Mouse (Mus musculus) NIH3T3 (cell line): Measurements from ENCODE around the gene Nadk2.

ENCODE experiments used
- DNase-seq: peaks from one replicate; pipeline ENCODE4 v3.0.0-alpha.2; 2012; ENCODE audit warnings: low read depth

Nadk2 gene

DNA sequence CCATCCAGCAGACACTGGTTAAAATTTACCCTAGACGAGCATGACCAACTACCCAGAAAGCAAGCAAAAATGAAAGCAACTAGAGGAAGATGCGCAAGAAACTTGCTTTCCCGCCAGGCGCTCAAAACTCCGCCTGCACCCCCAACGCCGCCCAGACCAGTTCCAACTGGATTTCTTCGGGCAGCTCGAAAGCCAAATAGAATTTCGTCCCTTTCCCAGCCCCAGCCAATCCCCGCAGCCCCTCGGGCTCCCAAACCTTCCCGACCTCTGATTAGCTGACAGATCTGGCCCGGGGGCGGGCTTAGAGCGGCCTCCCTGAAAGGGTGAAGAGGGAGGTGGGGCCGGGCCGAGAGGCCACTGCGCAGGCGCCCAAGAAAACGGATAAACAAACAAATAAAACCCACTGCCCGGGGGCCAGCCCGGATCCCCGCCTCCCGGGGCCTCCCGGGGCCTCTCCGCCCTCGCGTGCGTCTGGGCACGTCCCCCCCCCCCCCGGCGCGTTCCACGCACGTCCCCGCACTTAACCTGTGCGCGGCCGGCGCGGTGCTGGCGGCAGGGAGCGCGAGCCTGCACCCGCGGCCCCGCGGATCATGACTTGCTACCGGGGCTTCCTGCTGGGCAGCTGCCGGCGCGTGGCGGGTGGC is at the start of gene Nadk2:
Gene Nadk2, plus strand, starts transcription at position 349 of the 644 bp plus-strand sequence.
- peak; percentile 100 for DNase-seq

DNA sequence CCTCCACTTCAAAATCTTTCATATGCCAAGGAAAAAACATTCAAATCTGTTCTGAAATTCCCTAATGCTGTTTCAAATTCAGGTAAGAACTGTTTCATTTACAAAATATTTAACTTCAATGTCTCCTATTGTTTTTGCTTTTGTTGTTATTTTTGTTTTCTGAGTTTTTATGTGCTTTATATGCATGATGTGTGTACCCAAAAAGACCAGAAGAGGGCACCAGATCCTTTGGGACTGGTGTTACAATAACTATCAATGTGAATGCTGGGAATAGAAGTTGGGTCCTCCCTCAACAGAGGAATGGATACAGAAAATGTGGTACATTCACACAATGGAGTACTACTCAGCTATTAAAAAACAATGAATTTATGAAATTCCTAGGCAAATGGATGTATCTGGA is 15.4 kb upstream of the Nadk2 start:
- peak; percentile 37 for DNase-seq

DNA sequence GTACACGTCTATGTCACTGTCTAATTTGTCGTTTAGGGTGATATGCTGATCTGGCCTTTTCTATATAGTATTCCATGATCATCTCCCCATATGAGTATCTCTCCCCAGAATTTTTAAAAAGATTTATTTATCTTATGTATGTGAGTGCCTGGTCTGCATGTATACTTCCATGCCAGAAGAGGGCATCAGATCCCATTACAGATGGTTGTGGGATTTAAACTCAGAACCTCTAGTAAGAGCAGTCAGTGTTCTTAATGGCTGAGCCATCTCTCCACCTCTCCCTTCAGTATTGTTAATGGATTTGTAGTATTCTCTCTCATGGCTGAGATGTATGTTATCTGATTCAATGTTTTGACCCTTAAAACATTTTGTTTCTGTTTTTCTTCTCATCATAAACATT is 11.2 kb upstream of the Nadk2 start:
- no peak for DNase-seq

DNA sequence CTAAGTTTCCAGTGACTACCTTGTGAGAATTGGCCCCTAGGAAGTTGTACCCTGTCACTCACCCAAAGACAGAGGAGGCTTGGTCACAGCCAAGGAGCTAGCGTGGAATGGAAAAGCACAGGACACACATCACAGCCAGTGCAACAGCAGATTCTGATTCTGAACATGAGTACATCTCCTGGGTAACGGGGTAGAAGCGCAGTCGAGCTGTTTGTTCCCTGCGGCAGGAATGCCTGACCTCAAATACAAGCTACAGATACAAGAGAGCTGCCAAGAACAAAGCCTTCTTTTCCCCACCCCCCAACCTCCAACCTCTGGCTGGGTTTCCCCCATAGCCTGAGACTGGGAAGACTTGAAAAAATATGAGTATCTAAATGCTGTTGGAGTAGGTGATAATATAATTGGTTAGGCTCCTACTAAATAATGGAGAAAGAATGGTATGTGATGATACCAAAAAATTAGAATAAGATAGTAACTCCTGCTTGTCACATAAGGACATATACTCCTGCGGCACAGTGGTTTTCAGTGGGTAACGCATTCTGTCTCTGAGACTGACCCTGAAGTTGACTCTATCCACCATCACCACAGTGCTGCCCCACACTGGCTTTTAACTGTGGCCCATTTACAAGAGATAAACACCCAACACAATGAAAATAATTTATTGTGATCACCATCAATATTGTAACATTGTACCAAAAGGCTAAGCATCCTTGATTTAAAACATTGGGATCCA is 9.7 kb upstream of the Nadk2 start:
- DNase-seq = no peak

DNA sequence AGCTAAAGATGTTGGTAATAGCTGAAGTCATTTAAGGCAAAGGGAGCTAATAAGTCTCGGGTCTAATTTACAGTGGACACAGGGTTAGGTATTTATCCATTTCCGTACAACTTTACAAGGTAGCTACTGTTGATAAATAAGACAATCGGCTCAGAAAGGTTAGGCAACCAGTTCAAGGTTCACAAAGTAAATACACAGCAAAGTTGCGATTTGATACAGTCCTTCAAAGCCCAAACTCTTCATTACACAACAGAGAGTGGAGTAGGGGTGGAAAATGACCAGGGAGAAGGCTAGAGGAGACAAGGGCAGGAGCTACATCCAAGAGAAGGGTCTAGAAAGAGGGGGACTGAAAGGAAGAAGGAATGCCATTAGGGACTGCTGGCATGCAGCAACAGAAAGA is 2.2 kb upstream of the Nadk2 start:
- DNase-seq = no peak

DNA sequence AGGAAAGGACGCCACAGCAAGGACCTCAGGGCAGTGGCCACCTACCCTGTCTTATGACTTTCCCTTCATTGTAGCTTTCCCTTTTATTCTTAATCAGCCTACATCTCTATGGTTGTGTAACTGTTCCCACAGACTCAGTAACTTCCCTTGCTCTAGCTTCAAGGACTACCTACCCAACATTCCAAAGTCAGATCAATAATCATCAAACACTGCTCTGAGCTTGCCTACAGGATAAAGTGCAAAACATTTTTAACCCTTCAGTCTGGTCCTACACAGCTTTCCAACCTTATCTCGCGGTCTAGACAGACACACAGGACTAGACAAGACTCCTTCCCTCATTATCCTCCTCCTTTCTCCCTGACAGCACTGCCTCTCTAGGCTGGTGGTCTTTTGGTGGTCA is 707 bp upstream of the Nadk2 start:
- peak; percentile 43 for DNase-seq

DNA sequence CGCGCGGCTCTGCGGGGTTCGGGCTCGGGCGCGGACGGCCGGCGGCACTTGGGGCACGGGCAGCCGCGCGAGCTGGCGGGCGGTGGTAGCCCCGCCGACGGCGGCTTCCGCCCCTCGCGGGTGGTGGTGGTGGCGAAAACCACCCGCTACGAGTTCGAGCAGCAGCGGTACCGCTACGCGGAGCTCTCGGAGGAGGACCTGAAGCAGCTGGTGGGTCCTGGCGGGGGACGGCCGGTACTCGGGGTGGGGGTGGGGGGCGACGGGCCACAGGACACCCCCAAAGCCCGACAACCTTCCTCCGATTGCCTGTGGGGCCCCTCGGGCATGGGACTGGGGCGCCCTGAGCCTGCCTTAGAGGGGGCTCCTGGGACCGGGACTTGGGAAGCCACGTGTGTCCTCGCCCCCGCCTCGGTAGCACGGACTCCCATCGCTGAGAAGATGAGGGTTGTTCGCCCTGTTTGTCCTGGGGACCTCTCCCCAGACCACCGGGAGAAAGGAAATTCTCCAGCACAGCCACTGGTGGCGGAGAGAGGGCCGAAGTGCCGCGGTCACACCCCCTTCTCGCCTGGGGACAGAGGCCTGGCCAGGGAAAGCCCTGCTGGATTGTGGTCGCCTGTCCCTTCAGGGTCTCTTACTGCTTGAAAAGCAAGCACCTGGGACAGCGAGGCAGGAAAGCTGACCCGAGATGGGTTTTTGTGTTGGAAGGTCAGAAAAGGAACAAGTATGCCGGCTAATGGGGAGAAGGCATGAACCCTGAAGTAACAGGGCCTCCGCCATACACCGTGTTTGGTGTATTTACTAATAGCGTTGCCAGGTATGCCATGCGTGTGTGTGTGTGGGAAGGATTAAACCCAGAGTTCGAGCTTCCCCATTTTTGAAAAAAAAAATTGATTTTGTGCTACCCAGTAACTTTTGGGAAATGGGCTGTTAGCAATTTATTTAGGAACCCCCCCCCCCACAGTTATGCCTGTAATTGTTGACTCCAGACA is 790 bp downstream of the Nadk2 start:
- peak; percentile 38 for DNase-seq

DNA sequence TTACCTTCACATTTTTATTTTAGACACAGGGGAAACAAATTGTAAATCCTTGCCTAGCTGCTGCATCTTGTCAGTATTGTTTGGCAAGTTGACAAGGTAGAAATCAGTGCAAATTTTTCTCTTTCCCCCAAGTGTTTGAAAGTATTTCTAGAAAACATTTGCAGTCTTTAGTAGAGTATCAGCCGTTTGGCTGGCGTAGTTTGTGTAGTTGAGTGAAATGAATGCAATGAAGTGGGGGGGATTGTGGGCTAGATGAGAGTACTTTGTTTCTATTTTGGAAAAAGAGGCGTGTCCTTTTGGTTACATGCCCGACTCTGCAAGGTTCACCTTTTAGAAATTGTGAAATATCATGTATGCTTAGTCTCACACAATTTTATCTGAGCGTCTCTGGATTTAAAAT is 1.6 kb downstream of the Nadk2 start:
- DNase-seq = peak; percentile 80

DNA sequence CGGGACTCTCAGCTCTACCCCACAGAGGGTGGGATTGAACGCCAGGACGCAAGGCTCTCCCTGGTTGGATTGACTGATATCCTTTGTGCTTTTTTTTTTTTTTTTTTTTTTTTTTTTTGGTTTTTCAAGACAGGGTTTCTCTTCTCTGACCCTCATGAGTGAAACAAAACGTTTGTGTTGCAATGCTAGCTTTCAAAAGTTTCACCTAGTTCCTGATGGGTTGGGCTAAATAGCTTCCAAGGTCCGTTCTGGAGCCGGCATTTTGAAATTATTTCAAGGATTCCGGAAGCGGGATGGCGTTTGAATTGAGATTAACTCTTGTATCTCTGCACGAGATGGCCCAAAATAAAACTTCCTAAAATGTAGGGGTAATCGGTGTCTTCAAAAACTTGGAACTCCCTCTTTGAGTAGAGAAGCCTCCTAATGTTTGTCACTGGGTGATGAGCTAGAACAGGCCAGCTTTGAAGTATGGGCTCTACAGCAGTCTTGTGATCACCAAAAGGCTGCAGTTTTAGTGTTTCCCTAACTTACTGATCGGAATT is 2.1 kb downstream of the Nadk2 start:
- DNase-seq = peak; percentile 12

DNA sequence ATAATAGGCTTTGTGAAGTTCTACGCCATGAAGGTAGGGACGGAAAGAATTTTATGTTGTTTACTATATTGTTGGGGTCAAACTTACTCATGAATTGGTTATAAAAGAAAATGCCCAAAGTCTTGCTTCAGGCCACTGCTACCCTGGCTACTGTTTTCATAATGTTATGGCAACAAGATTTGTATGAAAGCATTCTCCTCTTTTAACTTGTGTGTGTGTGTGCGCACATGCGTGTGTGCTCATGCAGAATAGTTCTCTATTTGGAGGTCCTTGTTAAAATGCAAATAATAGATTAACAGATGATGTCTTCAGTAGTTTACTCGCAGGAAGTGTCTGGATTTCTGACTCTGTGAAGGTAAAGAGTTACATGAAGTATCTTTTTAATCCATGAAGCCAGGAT is 2.6 kb downstream of the Nadk2 start:
- DNase-seq = no peak

DNA sequence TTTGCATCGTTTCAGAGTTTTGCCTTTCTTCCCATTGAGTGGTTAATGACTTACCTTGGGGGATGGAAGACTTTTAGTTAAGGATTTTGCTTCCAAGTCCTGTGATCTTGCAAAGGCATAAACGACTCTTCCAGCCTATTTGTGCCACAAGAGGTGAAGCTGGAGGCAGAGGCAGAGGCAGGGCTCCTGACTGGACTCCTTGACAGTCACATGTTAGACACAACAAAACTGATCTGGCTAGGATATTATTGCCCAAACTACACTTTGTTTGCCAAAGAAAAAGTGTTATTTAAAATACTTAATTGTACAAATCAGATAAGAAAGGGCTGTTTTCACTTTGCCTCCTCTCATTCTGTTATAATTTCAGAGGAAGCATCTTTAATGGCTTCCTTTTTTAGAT is 3.1 kb downstream of the Nadk2 start:
- DNase-seq = no peak

DNA sequence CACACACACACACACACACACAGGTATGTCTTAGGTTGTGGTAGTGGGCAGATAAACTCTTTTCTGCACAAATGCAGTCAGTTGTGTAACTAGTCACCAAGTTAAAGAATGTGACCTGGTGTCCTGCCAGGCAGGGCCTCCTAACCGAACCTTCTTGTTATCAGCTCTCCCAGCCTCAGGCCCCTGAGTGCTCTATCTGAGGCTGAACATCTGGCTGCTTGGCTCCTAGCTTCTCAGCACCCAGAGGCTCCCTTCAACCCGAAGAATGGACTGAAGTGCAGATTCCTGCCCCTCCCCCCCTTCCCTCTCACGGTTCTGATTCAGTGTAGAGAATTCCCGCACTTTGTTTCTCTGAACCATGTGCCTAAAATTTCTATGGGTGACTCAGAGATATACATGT is 3.6 kb downstream of the Nadk2 start:
- DNase-seq = peak; percentile 88

DNA sequence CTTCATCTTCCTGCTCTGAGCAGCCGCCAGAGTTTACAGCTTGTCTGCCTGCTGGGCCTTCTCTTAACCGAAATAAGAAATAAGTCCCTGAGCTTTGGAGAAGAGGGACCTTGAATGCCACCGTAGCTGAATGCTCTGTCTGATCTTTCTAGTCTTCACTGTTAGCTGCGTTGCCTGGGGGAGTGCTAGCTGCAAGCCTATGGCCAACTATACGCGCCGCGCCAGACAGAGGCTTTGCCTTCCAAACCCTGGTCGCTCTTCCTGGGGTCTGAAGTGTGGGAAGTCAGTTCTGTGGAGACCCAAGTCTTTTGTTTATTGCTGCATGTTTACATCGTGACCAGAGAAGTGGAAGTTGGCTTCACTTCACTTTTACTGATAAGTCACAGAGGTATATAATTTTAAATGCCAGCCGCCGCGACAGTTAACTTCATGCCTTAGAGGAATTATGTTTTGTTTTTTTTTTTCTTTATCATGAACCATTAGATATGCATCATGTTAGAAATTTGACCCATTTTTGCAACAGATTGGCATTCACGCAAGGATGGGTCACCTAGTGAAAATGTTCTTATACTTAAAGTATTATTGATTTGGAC is 4.6 kb downstream of the Nadk2 start:
- DNase-seq = no peak

DNA sequence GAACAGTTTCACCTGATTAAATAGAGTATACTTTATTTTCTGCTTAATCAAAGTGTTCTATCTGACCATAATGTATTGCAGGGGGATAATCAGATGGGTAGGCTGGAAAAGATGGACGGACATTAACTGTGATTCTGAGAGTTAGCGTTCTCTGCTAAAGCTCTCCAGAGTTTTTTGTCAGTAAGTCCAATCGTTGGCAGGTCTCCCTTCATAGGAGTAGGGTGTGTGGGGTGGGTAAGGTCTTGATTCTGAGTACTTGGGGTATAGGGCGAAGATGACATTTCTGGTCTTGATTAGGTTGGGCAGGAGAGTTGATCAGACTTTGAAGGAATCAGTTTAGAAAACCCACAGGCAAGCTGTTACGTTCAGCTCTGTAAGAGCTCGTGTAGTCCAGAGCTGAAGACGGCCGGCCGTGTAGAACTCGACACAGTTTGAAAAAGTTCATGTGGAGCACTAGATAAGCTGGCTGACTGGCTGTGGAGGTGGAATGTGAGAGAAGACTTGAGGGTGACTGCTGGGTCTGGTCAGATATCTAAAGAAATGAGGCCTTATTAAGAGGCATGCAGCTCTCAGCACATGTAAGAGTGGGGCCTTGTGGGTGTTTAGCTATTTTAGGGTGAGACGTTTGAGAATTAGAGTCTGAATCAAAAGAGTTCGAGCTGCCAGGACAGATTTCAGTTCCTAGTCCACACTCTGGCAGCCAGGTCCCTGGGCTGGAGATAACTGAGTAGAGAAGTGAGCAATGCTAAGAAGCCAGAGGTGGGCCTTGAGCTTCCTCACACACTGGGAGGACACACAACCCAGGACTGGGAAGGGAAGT is 7.6 kb downstream of the Nadk2 start:
- DNase-seq = no peak

DNA sequence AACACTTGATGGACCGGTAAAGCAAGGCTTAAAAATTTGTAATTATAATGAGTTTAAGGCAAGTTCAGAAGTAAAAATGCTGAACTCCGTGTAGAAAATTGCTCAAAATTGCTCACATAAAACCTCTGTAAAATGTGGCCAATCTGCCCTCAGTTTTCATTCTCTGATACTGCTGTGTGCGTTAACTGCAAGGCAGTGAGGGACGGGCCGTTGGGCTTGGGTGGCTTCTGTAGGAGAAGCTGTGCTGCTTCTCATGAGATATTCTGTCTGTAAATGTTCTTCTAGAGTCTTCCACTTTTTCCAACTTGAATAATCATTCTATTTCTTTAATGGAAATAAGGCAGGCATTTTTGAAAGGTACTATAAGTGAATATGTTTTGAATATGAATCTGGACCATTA is 8.6 kb downstream of the Nadk2 start:
- DNase-seq = no peak

DNA sequence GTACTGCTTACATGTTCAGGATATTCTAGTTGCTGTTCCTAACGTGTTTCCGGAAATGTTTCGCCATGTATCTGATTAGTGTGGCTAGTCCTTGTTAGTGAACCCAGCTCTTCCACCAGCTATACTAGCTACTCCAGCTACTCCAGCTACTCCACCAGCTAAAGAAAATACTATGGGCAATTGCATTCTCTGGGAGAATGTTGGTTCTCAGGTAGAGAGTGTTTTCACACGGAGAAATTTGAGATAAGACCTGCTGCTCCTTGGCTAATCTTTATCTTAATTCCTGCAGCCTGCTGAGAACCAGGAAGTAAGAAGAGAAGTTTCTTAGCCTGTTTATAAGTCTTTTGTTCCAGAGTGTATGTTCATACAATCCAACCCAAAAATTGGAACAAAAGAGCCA is 9.1 kb downstream of the Nadk2 start:
- DNase-seq = no peak

DNA sequence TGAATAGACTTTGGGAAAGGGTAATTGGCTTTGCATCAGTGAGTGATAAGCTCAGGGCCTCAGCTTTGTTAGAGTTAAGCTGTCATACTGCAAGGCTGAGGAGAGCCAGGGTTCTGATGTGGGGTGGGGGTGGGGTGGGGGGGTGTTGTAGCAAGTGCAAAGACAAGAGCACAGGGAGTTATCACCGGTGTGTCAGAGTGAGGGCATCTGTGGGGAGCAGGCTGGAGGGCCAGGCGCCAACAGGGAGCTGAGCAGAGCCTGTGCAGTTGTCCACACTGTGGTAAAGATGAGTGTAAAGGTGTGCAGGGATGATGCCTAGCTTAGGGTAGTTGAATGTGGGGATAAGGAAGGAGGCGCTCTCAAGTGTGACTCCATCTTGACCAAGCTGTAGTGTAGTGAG is 10.2 kb downstream of the Nadk2 start:
- no peak for DNase-seq

DNA sequence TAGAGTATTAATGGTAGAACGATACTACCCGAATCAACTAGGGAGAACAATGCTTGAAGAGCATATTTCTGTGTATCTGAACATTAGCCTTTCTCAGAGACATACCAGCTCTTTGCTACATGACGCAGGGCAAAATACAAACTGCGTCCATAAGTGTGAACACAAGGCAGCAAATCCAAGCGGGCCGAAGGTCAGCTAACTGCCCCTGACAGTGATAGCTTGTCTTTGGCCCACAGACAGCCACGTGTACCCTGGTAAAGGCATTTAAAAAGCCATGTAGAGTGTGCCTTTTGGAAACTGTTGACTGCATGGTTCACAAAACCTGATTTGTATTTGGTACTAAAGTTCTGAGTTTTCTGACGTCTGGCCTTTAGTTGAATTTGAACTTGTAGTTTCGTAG is 11.7 kb downstream of the Nadk2 start:
- no peak for DNase-seq

DNA sequence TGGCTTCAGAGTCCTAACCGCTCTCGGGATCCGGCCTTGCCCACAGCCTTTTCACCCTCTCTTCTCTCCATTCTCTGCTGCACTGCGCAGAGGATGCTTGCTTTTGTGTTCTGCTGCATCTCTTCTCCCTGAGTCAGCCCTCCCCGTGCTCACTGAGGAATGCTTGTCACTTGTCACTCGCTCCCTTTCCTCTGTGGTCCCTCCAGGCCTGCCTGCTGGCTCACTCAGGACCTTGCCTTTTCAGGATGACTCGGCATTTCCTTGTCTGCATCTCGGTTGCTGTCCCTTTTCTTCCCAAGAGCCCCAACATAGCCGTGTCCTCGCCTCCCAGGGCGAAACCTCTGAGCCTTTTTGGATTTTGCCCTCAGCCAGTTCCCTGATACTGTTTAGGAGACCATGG is 15.8 kb downstream of the Nadk2 start:
- no peak for DNase-seq

DNA sequence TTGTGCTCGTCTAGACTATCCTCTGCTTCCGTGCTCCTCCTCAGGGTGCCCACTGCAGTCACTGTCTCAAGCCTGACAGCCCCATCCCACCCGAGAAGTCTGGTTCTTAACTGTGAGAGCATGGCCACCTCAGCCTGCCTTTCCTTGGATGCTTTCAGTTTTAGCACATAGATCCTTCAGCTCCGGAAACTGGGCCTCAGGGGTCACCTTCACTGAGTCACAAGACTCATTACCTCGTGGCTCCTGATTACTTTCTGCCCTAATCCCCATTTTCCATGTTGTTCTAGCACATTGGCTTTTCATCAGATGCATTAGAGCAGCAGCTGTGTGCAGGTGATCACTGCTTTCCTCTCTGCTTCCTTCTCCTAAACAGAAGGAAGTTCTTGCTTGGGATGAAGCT is 16.4 kb downstream of the Nadk2 start:
- no peak for DNase-seq
